Mouse (Mus musculus) kidney, postnatal 0 days (tissue): ENCODE measurements around the gene Cables2. TPM values are rescaled to one million over a fixed set of nuclear protein-coding genes. Genes with fewer than 3 reads are reported as not detected.

Experiments used
- ATAC-seq: fragments of 200-750 bp; cut with Nextera tagmentation; replicated peaks from 2 replicates; pipeline ENCODE4 v1.8.0; 2017; ENCODE audit warnings: low read depth, moderate number of reproducible peaks, moderate TSS enrichment, moderate library complexity; ENCODE audit not compliant: low FRiP score
- DNase-seq: peaks from one replicate; pipeline ENCODE4 v3.0.0-alpha.2; 2016; ENCODE audit warnings: low spot score
- H3K27ac ChIP-seq: fragments of 300-500 bp; sonication (generic); 2 replicates; pipeline ENCODE4 v1.5.1; 2014; ENCODE audit warnings: mild to moderate bottlenecking
- H3K27me3 ChIP-seq: fragments of 300-500 bp; sonication (generic); 2 replicates; pipeline ENCODE4 v1.6.1; 2014; ENCODE audit warnings: low read length, mixed read lengths; ENCODE audit not compliant: insufficient read depth
- H3K36me3 ChIP-seq: fragments of 300-500 bp; sonication (generic); 2 replicates; pipeline ENCODE4 v1.6.1; 2014; ENCODE audit warnings: low read length, mixed read lengths; ENCODE audit not compliant: insufficient read depth
- H3K4me1 ChIP-seq: fragments of 300-500 bp; sonication (generic); replicated peaks from 2 replicates; pipeline ENCODE4 v1.6.1; 2014; ENCODE audit warnings: antibody characterized with exemption, low read length, mixed read lengths; ENCODE audit not compliant: insufficient read depth
- H3K4me2 ChIP-seq: fragments of 300-500 bp; sonication (generic); 2 replicates; pipeline ENCODE4 v1.6.1; 2014; ENCODE audit warnings: mild to moderate bottlenecking, low read length, moderate library complexity, mixed read lengths
- H3K4me3 ChIP-seq: fragments of 300-500 bp; sonication (generic); replicated peaks from 2 replicates; pipeline ENCODE4 v1.5.1; 2014; ENCODE audit warnings: low read depth, low read length
- H3K9ac ChIP-seq: fragments of 300-500 bp; sonication (generic); 2 replicates; pipeline ENCODE4 v1.6.1; 2014; ENCODE audit warnings: low read depth, low read length
- H3K9me3 ChIP-seq: fragments of 300-500 bp; sonication (generic); replicated peaks from 2 replicates; pipeline ENCODE4 v1.6.1; 2016; ENCODE audit warnings: low read length, inconsistent platforms, mixed read lengths
- CTCF ChIP-seq: IDR thresholded peaks from 2 replicates; pipeline ENCODE4 v1.5.1; 2016; ENCODE audit warnings: antibody characterized with exemption, low read depth, mild to moderate bottlenecking, moderate library complexity
- WGBS: fragments of 180-500 bp; shearing (Covaris S2); extraction: QIAGEN DNeasy Blood & Tissue Kit; methylation state at CpG from one replicate; pipeline ENCODE4 v1.1.7; 2014; 5-methylcytosine and 5-hydroxymethylcytosine counted together
- polyA plus RNA-seq: library from polyadenylated mRNA; unstranded; fragments of >200 nt; fragmentation: Nextera tagmentation; extraction: Ambion mirVana; gene quantifications from 2 replicates; pipeline ENCODE4 v1.2.1, GENCODE M21; 2015

Cables2 gene
- polyA plus RNA-seq, 1 experiment from 2014 or later: 13.1 TPM

- no peak overlapping the region for H3K4me2 ChIP-seq
- no peaks in the 10 kb centered on the region; the same call in 1 of the 2 replicates for H3K4me1 ChIP-seq
- ATAC-seq (no peak), DNase-seq (no peak)
- H3K9me3 ChIP-seq: no peaks in the 10 kb centered on the region
- H3K36me3 ChIP-seq: no peaks in the 10 kb centered on the region
- no peak overlapping the region for H3K27ac ChIP-seq
- no peak overlapping the region for H3K9ac ChIP-seq
- no peak overlapping the region for H3K4me3 ChIP-seq
- TF ChIP-seq CTCF: no peak
- no peaks in the 10 kb centered on the region for H3K27me3 ChIP-seq
- 70% methylated on average over 3 of the region's 3 CpGs for WGBS
Measured at GRCm38 (mm10) chr2:180251838-180252237, 21.5 kb downstream of the Cables2 start.

- WGBS: 26% methylated on average over 11 of the region's 11 CpGs
- TF ChIP-seq CTCF: peak; percentile 99
- Histone ChIP-seq H3K9me3 (no peaks in the 10 kb centered on the region), H3K36me3 (no peaks in the 10 kb centered on the region), H3K4me2 (no peak overlapping the region), H3K27ac (no peak overlapping the region), H3K4me3 (no peak overlapping the region), H3K9ac (0 out of 2 replicates have a peak overlapping the region, but pooled peaks have one; percentile 4), H3K4me1 (no peaks in the 10 kb centered on the region; the same call in 1 of the 2 replicates), H3K27me3 (no peaks in the 10 kb centered on the region)
- ATAC-seq (peak; percentile 71), DNase-seq (peak; percentile 92)
Measured at GRCm38 (mm10) chr2:180250930-180251611, 22.2 kb downstream of the Cables2 start.

DNA sequence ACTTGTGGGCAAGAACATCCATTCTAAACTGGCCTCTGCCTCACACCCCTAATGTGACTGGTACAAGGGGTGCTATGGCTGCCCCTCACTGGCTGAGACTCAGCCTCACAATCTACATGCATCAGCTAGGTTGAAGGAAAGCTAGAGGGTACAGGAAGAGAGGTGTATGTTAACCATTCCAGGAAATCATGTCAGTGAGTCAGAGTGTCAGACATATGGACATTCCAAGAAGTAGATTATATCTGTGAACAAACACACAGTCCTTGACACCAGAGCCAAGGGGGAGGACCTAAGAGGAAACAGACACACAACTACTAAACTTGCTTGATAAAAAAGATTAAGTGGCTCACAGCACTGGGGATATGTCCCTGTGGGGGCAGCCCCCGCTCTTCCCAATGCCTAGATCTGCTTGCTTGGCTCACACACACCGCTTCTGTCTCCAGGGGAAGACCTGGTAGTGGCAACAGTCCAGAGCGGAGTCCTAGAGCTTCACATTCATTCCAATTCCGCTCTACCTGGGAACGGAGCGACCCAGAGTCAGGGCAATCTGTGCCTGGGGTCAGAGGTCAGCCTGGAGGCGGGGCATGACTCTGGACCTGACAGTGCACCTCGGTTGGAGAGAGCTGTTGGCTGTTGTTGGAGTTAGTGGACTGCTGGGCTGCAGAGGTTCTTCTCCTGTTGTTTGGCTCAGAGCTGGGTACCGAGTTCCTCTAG lies 24.2 kb downstream of the Cables2 start:
- no peaks in the 10 kb centered on the region for H3K4me1 ChIP-seq
- H3K4me3 ChIP-seq: no peak overlapping the region
- H3K36me3 ChIP-seq: no peaks in the 10 kb centered on the region
- ATAC-seq: no peak
- 65% methylated on average over 9 of the region's 9 CpGs for WGBS
- H3K9ac ChIP-seq: no peak overlapping the region
- no peak for TF ChIP-seq CTCF
- H3K9me3 ChIP-seq: no peaks in the 10 kb centered on the region
- 0 out of 2 replicates have a peak overlapping the region, but pooled peaks have one; percentile 19 for H3K27ac ChIP-seq
- no peaks in the 10 kb centered on the region for H3K27me3 ChIP-seq
- DNase-seq: no peak
- no peak overlapping the region for H3K4me2 ChIP-seq

GRCm38 (mm10) chr2:180247916-180248315 lies 25.4 kb downstream of the Cables2 start:
- 84% methylated on average over 5 of the region's 5 CpGs for WGBS
- Histone ChIP-seq H3K4me1 (no peaks in the 10 kb centered on the region), H3K27ac (no peak overlapping the region), H3K9me3 (no peaks in the 10 kb centered on the region), H3K27me3 (no peaks in the 10 kb centered on the region), H3K9ac (no peak overlapping the region), H3K36me3 (no peaks in the 10 kb centered on the region), H3K4me3 (no peak overlapping the region), H3K4me2 (no peak overlapping the region)
- no peak for TF ChIP-seq CTCF
- DNase-seq (no peak), ATAC-seq (no peak)

DNA sequence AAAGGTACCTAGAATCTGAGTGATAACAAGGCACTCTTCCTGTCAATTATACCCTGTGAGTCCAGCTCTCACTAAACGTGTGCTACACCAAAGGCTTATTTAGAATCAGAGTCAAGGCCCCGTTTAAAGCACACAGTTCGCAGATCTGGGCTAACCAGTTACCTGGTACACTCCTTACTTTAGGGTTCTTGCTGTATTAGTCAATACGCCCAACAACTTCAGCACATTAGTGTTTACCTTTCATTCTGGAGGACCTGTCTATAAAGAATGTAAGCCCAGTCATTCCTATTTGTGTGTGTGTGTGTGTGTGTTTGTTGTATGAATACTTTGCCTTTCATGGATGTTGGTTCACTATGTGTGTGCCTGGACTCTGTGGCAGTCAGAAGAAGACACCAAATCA lies 30.2 kb downstream of the Cables2 start:
- Histone ChIP-seq H3K27me3 (no peaks in the 10 kb centered on the region), H3K4me3 (no peak overlapping the region), H3K36me3 (no peaks in the 10 kb centered on the region), H3K4me1 (no peaks in the 10 kb centered on the region), H3K9me3 (no peaks in the 10 kb centered on the region), H3K4me2 (no peak overlapping the region), H3K9ac (no peak overlapping the region), H3K27ac (no peak overlapping the region)
- DNase-seq (no peak), ATAC-seq (no peak)
- no peak for TF ChIP-seq CTCF
- 89% methylated on average over 4 of the region's 4 CpGs for WGBS

DNA sequence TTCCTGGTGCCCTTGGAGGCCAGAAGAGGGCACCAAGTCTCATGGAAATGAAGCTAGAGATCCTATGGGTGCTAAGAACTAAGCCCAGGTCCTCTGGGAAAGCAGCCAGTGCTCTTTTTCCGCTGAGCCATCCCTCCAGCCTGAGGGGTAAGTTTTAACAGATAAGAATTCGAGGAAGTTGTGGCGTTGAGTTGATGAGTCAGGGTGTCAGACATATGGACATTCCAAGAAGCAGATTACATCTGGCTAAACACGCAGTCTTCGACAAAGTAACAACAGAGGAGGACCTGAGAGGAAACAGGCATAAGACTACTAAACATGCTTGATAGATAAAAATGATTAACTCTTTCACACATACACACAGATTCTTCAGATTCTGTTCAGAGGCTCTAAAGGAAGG lies 34.7 kb downstream of the Cables2 start:
- ATAC-seq: no peak
- TF ChIP-seq CTCF: no peak
- Histone ChIP-seq H3K4me3 (no peak overlapping the region), H3K9me3 (no peaks in the 10 kb centered on the region), H3K4me2 (no peak overlapping the region), H3K9ac (no peak overlapping the region), H3K4me1 (peaks cover 14% of the 10 kb centered on the region), H3K27me3 (no peaks in the 10 kb centered on the region), H3K27ac (no peak overlapping the region), H3K36me3 (no peaks in the 10 kb centered on the region)
- WGBS: 78% methylated on average over 5 of the region's 5 CpGs
- DNase-seq: no peak
